Mouse (Mus musculus): ENCODE data around the gene Aak1.
"Not testable (repeated sequence)": the region's sequence is repeated elsewhere in the genome, so short reads cannot be mapped to it uniquely, and the experiment has no call there.

The Aak1 gene

DNA sequence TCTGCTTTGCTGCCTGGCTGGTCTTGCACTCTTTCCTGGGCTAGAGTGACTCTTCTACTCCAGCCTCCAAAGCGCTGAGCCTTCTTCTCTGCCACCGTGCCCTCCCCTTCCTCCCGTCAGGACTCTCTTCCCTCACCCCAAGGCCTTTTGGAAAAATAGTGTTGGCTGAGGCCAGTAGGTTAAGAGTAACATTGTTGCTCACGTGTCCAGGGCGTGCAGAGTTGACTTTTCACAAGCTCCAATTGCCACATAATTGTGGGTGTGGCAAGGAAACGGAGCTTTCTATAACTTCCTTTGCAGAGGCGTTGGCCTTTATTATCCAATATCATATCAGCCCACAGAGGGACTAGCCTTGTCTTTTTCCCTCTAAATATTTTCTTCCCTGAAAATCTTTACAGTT lies 177.7 kb downstream of the Aak1 start:
- peak; percentile 58 for DNase-seq (ENCODE audit: low spot score)

DNA sequence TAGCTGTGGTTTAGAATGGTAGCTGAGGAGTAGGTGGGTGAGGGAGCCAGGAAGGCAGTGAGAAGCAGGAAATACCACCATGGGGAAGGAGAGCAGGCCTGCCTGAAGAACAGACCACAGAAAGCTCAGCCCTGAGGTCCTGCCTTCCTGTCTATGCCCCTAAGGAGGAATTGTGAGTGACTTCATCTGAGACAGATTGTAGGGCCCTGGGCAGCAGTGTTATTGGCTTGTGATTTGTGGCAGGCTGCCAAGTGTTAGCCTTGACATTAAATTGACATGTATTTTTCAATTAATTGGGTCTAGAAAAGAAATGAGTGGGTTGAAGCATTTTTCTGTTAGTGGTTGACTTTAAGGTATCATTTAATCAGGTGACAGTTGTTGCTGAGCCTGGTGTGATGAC lies 179.6 kb downstream of the Aak1 start:
- no peak for DNase-seq (ENCODE audit: low spot score)

DNA sequence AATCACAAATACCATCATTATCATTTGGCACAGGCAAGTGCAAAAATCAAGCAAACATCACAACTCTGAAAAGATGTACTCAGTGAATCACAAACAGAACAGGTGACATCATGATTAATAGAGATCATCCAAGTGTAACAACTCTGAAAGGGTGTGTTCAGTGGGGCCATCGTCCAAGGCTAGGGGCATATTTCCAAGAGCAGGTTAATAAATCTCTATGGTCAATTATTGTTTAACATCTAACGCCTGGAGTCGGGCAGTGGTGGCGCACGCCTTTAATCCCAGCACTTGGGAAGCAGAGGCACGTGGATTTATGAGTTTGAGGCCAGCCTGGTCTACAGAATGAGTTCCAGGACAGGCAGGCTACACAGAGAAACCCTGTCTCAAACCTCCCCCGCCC lies 182.0 kb downstream of the Aak1 start:
- DNase-seq (ENCODE audit: low spot score) = not testable (repeated sequence)

DNA sequence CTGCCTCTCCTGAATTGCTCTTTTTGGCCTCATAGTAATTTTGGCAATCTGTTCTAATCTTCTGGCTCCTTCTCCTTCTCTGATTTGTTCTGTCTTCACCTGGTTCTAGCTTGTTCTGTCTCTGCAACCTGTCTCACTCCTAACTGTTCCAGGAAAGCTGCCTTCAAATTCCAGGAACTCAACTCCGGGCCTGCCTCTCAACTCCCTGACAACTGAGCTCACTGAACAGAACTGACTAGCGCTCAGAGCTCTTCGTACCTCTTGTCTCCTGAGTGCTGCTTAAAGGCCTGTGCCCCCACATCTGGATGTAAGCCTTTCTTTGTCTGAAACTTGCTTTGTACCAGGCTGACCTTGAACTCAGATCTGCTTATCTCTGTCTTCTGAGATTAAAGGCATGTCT lies 183.1 kb downstream of the Aak1 start:
- peak; percentile 34 for DNase-seq (ENCODE audit: low spot score)

DNA sequence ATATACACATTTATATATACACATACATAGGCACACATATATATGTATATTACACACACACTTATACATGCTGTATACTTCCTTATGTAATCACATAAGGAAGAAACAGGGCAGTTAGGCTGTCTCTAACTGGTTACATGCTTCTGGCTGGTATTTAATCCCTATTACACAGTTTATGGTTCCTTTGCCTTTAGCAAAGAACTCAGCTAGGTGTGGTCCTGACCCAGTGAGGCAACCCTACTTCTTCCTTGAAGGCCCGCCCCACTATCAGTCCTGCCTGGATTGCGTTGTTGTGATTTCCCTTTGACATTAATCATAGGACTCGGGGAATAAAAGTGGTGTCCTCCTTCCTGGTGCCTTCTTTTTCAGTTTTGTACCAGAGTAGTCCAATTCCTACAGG lies 185.1 kb downstream of the Aak1 start:
- DNase-seq (ENCODE audit: low spot score) = no peak

DNA sequence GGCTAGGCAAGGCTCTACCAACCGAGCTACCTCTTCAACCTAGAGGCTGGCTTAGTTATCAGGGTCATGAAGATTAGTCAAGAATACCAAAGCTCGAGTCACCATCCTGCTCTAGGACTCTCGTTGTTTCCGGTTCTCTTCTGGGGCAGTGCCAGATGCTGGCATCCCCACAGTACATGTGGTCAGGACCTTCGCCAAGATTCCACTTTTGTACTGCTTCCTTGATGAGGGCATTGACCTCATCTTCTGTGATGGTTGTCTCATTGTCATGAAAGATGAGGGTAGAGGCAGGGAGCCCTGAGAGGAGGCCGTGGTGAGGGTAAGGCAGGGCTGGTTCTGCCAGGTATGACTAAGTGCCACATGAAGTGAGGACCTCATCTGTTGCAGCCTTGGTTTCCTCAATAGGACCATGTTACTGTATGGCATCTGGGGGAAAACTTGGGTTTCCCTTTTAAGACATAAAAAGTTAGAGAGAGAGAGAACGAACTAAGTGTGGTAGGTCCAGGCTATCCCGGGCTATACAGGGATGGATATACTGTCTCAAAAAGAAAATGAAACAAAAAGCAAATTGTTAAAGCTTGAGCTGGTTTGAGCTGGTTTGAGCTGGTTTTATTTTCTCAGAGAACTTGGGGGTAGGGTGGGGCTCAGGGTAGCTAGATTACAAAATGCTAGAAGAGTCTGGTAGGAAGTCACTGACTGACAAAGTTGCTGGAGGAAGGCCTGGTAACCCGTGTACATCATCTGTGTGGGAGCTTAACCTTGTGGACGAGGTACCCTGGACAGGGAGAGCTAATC lies 188.7 kb downstream of the Aak1 start:
- DNase-seq (ENCODE audit: low spot score) = no peak

DNA sequence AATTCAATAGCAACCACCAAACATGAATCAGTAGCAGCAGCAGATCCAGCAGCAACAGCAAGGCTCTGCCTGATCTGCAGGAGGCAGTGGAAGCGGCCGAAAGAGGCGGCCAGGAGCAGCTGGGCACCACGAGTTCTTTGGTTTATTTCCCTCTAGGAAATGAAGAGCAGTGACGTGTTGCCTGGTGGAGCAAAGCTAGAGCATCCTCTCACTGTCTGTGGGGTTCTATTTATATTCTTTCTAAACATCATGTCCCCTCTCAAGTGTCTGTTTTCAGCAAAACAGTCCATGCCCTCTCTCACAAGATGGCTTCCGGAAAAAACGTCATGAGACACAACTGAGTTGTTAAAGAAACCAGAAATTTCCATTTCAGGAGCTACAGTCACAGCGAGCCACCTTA lies 189.8 kb downstream of the Aak1 start:
- no peak for DNase-seq (ENCODE audit: low spot score)

DNA sequence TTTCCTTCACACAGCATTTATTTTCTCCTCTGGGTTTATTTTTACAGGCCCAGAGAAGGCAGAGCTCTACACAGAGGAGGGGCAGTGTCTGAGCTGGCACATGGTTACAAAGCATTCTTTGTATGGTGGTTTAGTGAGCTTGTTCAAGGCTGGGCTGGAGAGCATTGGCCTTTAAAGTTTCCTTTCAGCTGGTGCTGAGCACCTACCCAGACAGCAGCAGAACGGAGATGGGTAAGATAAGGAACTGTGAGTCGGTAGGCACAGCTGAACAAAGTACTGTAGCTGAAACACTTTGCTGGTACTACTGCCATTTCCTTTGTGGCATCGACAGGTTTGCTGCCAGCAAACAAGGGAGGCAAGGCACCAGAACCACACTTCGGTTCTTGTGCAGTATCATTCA lies 191.7 kb downstream of the Aak1 start:
- peak; percentile 30 for DNase-seq (ENCODE audit: low spot score)

DNA sequence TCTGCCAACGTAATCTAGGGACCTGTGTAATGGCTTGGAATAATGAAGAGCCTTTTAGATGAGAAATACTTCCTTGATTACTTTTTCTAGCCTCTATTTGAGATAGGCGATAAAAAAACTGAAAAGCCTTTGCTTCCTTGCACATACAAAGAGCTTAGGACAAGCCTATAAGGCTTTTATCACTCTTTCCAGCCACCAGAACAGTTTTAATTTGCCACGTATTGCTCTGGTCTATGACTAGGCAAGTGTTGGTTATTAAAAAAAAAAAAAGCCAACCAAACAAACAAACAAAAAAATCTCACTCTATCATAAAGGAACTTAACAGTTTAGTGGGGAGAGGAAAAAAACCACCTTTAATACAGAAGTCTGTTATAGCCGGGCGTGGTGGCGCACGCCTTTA lies 192.1 kb downstream of the Aak1 start:
- no peak for DNase-seq (ENCODE audit: low spot score)

DNA sequence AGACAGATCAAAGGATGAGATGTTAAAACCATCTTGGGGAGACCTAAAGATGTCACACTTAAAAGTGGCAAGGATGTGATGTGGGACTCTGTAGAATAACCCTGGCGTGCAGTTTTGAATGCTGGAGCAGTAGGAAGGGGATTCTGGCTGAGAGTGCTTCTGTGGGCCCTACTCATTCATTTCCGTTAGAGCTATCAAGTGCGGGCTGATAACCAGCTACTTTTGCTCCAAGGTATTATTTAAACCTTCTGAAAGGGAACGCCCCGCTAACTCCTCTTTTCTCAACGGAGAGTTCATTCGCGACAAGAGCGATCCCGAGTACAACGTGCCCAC lies 192.7 kb downstream of the Aak1 start:
- no peak for DNase-seq (ENCODE audit: low spot score)

DNA sequence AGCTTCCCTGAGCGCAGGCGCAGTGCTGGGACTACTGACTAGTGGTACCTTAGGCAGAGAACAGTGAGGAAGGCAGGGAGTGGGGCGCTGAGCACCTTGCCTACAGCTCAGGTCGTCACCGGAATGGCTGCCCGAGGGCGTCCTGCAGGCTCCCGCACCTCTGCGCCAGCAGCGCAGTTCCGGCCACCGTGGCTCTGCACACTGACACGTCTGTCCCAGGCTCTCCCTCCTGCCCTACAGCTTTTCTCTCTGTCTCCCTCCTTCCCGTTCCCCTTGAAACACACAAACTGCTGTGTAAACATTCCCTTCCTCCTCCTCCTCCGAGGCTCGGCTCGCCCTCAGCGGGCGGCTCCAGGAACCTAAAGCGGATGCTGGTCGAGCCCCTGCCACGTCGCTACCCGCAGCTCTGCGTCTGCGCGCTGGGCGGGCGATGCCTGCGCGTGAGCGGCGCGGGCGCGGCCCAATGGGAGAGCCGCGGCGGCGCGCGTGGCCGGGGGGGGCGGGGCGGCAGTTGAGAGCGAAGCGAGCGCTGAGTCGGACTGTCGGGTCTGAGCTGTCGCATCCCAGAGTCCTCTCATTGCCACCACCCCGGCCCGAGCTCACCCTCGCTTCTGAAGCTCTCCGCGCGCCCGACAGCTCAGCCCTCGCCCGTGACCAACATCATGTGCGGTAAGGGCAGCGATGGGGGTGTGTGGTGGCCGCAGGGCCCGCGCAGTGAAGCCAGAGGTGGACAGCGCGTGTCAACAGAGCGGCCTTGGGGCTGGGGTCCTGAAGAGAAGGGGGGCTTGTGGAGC lies 193.2 kb downstream of the Aak1 start, which contains the start of gene Gfpt1:
TSS of gene Gfpt1 (plus strand) at position 510 of the 794 bp plus-strand sequence.
- DNase-seq (ENCODE audit: low spot score) = peak; percentile 95

DNA sequence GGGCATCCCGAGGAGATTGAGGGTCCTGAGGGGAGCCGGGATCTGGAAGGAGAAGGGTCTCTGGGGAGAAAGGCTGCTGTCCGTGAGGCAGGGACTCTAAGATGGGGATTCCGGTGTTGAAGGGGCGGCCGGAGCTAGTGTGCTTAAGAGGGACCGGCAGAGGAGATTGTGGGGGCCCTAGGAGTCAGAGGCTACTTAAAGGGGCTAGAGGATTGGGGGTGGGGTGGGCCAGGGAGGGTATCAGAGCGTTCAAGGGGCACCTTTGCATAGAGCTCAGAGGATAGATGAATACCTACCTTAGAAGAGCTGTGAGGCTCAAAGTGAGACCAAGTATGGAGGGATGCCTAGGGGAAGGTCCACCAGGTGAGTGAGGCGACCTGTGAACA lies 193.8 kb downstream of the Aak1 start:
- no peak for DNase-seq (ENCODE audit: low spot score)

DNA sequence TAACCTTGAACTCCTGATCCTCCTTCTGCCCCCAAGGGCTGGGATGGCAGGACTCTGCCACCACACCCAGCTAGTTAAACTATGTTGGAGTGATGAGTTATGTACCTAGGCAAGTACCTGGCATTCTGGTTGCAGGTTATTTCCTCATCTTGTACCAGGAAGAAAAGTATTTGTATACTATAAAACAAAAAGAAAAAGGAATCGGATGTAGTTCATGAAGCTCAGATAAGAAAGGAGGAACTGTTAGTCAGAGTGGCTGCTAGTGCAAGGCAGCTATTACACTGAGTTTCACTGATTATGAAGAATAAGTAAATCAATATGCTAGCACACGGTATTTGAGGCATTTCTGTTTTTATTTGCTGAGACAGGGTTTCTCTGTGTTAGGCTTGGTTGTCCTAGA lies 195.6 kb downstream of the Aak1 start:
- no peak for DNase-seq (ENCODE audit: low spot score)

DNA sequence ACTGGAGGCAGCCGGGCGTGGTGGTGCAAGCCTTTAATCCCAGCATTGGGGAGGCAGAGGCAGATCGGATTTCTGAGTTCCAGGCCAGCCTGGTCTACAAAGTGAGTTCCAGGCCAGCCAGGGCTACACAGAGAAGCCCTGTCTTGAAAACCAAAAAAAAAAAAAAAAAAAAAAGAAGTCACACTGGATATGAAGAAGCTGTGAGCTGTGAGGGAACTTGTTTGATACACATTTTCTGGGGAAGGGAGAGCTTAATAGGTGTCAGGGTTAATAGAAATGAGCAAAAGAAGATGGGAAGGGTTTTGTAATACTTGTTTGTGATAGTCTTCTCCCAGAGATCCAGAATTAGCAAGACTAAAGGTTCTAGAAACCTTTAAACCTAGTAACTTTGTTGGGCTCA lies 196.2 kb downstream of the Aak1 start:
- no peak for DNase-seq (ENCODE audit: low spot score)

DNA sequence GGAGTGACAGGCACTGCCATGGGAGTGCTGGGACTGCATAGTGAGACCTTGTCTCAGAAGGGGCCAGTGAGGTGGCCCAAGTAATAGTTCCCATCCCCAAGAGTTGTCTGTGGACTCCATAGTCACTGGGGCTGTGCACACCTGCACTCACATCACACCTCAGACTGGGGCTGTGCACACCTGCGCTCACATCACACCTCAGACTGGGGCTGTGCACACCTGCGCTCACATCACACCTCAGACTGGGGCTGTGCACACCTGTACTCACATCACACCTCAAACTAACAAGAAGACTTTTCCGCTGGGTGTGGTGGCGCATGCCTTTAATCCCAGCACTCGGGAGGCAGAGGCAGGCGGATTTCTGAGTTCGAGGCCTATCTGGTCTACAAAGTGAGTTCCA lies 199.4 kb downstream of the Aak1 start:
- DNase-seq (ENCODE audit: low spot score) = not testable (repeated sequence)

DNA sequence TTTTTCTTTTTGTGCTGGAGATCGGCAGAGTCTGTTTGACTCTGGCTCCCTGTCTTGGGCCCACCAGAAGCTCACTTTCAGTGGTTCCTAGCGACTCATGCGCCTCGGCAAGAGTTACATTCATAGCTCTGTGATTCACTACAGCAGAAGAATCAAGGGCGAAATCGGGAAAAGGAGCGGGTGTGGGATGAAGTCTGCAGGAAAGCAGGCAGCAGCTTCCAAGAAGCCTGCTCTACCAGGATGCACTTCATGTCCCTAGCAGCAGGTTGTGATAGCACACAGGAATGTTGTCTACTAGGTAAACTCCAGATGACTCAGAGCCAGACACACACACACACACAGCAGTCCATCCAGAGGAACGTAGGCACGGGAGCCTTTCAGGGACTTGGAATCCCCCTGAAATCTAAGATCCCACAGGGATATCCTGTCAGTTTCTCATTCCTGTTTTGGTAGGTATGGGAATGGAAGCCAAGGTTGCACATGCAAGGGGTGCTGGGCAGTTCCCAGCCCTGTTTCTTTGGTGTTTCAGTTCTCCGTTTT lies 202.6 kb downstream of the Aak1 start:
- no peak for DNase-seq (ENCODE audit: low spot score)
